Mouse (Mus musculus) thymus, postnatal 0 days (tissue): ENCODE results near the gene Cyp2c65. TPM values are rescaled to one million over a fixed set of nuclear protein-coding genes. Genes with fewer than 3 reads are reported as not detected.
"Not testable (repeated sequence)": the region's sequence is repeated elsewhere in the genome, so short reads cannot be mapped to it uniquely, and the experiment has no call there.

Experiments
- DNase-seq: peaks from one replicate; pipeline ENCODE4 v3.0.0-alpha.2; 2015; ENCODE audit warnings: low spot score
- polyA plus RNA-seq: library from polyadenylated mRNA; unstranded; fragments of >200 nt; fragmentation: Nextera tagmentation; extraction: Ambion mirVana; gene quantifications from 2 replicates; pipeline ENCODE4 v1.2.1, GENCODE M21; 2015

The Cyp2c65 gene
- not detected in 2 replicates for polyA plus RNA-seq

GRCm38 (mm10) chr19:39060719-39061118, at the start of gene Cyp2c65:
Cyp2c65 (plus strand) TSS chr19:39061015.
- no peak for DNase-seq

GRCm38 (mm10) chr19:39057928-39058327, 2.9 kb upstream of the Cyp2c65 start:
- no peak for DNase-seq

- not testable (repeated sequence) for DNase-seq
These were observed 38.0 kb downstream of the Cyp2c65 start for GRCm38 (mm10) chr19:39098779-39099178.

- no peak for DNase-seq
These were observed 52.8 kb downstream of the Cyp2c65 start, which contains the start of gene Cyp2c66 for GRCm38 (mm10) chr19:39113644-39114043. Cyp2c66 (plus strand) TSS chr19:39113898.

Other genes starting within 250 kb of the Cyp2c65 start
- gene Noc3l, start 241.8 kb upstream of the Cyp2c65 start, polyA plus RNA-seq: 5.6 and 6.5 TPM in 2 replicates
- gene Tbc1d12, start 224.4 kb upstream of the Cyp2c65 start, polyA plus RNA-seq: 0.71 and 0.90 TPM in 2 replicates
- 56.6 and 70.6 TPM in 2 replicates for gene Hells, start 130.1 kb upstream of the Cyp2c65 start, polyA plus RNA-seq
- gene Cyp2c55, start 54.0 kb upstream of the Cyp2c65 start, polyA plus RNA-seq: 0.07 TPM in 1 of 2 replicates, not detected in the other
- not detected in 2 replicates for gene Cyp2c66, start 52.9 kb downstream of the Cyp2c65 start, polyA plus RNA-seq
- not detected in 2 replicates for gene Cyp2c29, start 208.4 kb downstream of the Cyp2c65 start, polyA plus RNA-seq